Mouse (Mus musculus): ENCODE measurements around the gene Ung. TPM values are rescaled to one million over a fixed set of nuclear protein-coding genes. Genes with fewer than 3 reads are reported as not detected.

Gene Ung
- polyA plus RNA-seq, 1 experiment from 2014 or later, result 69.6 TPM

DNA sequence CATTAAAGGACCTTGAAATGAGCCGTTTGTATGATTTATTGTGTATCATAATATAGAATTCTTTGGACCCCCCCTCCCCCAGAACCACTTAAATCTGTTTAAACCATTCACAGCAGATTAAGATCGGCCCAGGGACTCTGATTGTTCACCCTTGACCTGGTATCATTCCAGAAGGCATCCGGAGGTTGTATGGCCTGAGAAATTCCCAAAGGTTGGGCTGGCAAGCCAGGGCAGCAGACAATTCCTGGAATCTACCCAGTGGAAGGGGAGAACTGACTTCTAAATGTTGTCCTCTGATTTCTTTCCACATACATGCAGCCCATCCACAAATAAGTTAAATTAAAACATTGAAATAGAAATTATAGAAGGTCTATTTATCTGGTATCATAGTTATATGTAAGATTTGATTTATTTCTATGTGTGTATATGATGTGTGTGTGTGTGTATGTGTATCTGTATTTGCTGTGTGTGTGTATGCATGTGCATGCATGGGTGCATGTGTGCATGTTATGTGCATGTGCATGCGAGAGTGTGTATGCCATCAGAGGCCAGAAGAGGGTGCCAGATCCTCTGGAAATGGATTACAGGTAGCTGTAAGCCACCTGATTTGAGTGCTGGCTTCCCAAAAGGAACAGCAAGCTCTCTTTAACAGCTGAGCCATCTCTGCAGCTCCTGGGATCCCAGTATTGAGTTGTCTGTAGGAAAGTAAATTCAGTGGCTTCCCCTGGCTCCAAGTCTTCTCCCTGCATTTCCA is 48.0 kb downstream of the Ung start:
- Histone ChIP-seq H3K9ac (no peak overlapping the region), H3K4me1 (peaks cover 11% of the 10 kb centered on the region), H3K27me3 (peaks cover 31% of the 10 kb centered on the region), H3K36me3 (replicated peaks) (no peaks in the 10 kb centered on the region), H3K27ac (no peak overlapping the region), H3K4me3 (replicated peaks) (no peak overlapping the region), H3K4me2 (no peak overlapping the region), H3K9me3 (no peaks in the 10 kb centered on the region)
- 78% methylated on average over 4 of the region's 4 CpGs for WGBS
- ATAC-seq (ENCODE audit: low FRiP score), result no peak

DNA sequence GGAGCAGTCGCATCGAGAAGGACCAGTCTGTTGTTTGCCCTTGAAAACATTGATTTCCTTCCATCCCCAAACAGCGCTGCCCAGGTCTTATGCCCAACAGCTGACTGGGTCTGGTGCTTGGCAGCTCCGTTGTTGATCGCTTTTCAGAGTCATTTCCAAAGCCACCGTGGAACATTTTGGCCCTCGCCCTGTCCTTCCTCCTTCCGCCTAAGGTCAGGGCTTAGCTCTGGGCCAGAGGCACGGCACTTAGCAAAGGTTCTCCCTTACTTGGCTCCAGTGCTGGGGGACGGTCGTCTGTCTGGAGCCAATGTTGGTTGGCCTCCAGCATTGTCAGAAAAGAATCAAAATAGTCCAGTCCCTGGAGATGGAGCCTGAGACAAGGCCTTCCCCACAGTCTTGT is 49.4 kb downstream of the Ung start:
- Histone ChIP-seq H3K4me2 (no peak overlapping the region), H3K4me3 (replicated peaks) (no peak overlapping the region), H3K9ac (no peak overlapping the region), H3K4me1 (peaks cover 11% of the 10 kb centered on the region), H3K9me3 (no peaks in the 10 kb centered on the region), H3K27me3 (peaks cover 20% of the 10 kb centered on the region), H3K36me3 (replicated peaks) (no peaks in the 10 kb centered on the region), H3K27ac (no peak overlapping the region)
- WGBS, result 92% methylated on average over 11 of the region's 11 CpGs
- no peak for ATAC-seq (ENCODE audit: low FRiP score)

- 97% methylated on average over 2 of the region's 2 CpGs for WGBS
- Histone ChIP-seq H3K27me3 (no peaks in the 10 kb centered on the region), H3K9me3 (0 out of 2 replicates have a peak, but pooled peaks cover 4% of the 10 kb centered on the region), H3K4me3 (replicated peaks) (no peak overlapping the region), H3K4me2 (no peak overlapping the region), H3K4me1 (no peaks in the 10 kb centered on the region), H3K27ac (no peak overlapping the region), H3K9ac (no peak overlapping the region), H3K36me3 (replicated peaks) (no peaks in the 10 kb centered on the region)
- ATAC-seq (ENCODE audit: low FRiP score), result no peak
Measured at GRCm38 (mm10) chr5:114183493-114183892, 53.3 kb downstream of the Ung start.

DNA sequence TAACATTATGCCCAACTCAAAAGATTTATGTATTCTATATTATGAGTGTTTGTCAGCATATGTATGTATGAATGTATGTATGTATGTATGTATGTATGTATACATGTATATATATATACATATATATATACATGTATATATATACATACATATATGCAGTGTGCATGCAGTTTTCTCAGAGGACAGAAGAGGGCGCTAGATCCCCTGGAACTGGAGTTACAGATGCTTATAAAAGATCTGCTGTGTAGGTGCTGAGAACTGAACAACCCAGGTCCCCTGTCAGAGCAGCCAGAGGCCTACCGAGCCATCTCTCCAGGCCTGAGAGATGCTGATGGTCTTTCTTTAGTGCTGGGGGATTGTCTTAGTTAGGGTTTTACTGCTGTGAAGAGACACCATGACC is 56.9 kb downstream of the Ung start:
- 64% methylated on average over 2 of the region's 2 CpGs for WGBS

More for the DNA sequence above, 56.9 kb downstream of the Ung start:
- Histone ChIP-seq H3K4me3 (replicated peaks) (no peak overlapping the region), H3K27me3 (no peaks in the 10 kb centered on the region), H3K4me1 (no peaks in the 10 kb centered on the region), H3K4me2 (no peak overlapping the region), H3K27ac (no peak overlapping the region), H3K36me3 (replicated peaks) (no peaks in the 10 kb centered on the region), H3K9ac (no peak overlapping the region), H3K9me3 (0 out of 2 replicates have a peak, but pooled peaks cover 4% of the 10 kb centered on the region)
- no peak for ATAC-seq (ENCODE audit: low FRiP score)

Other genes with a start within 250 kb of the Ung start
- 256 and 277 TPM in 2 replicates for gene Coro1c, start 221.6 kb upstream of the Ung start, polyA plus RNA-seq (2016; fragmentation: Nextera tagmentation; extraction: Ambion mirVana)
- 19.0 and 19.9 TPM in 2 replicates for gene Ssh1, start 136.5 kb upstream of the Ung start, polyA plus RNA-seq (2016; fragmentation: Nextera tagmentation; extraction: Ambion mirVana)
- not detected in 2 replicates for gene Dao, start 126.7 kb upstream of the Ung start, polyA plus RNA-seq (2016; fragmentation: Nextera tagmentation; extraction: Ambion mirVana)
- 15.8 and 16.9 TPM in 2 replicates for gene Usp30, start 64.9 kb upstream of the Ung start, polyA plus RNA-seq (2016; fragmentation: Nextera tagmentation; extraction: Ambion mirVana)
- 40.2 and 45.7 TPM in 2 replicates for gene Svop, start 38.8 kb upstream of the Ung start, polyA plus RNA-seq (2016; fragmentation: Nextera tagmentation; extraction: Ambion mirVana)
- gene Alkbh2, start 2.2 kb upstream of the Ung start, polyA plus RNA-seq (2016; fragmentation: Nextera tagmentation; extraction: Ambion mirVana), result 10.9 and 11.3 TPM in 2 replicates
- gene Acacb, start 16.1 kb downstream of the Ung start, polyA plus RNA-seq (2016; fragmentation: Nextera tagmentation; extraction: Ambion mirVana), result 1.7 and 1.9 TPM in 2 replicates
- 0.41 and 0.82 TPM in 2 replicates for gene Foxn4, start 143.4 kb downstream of the Ung start, polyA plus RNA-seq (2016; fragmentation: Nextera tagmentation; extraction: Ambion mirVana)
- 1.00 and 1.0 TPM in 2 replicates for gene Myo1h, start 158.8 kb downstream of the Ung start, polyA plus RNA-seq (2016; fragmentation: Nextera tagmentation; extraction: Ambion mirVana)

Data from forebrain, embryonic 12.5 days (tissue).